Mouse (Mus musculus) urinary bladder, postnatal 36 days (tissue): ENCODE data around the gene Ifitm2.

Source experiments
- DNase-seq, 2 experiments: peaks; one replicate each; pipeline ENCODE4 v3.0.0; 2022; ENCODE audit warnings: low spot score in 2 of 2, mixed read lengths in 1 of 2

Ifitm2 gene

DNA sequence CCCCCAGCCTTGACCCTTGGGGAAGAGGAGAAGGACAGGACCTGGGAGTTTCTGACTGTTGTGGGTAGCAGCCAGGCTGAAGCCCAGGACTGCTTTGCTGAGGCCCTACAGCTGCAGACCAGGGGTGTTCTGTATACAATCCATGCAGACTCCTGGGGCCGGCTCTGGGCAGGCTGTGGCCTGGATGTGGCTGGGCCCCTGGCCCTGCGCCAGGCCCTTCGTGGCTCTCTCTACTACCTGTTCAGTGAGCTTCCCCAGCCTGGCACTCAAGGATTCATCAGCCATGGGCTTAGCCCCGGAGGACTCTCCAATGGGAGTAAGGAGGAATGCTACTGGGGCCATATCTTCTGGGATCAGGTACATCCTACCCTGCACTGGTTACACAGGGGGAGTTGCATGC, 12.4 kb downstream of the Ifitm2 start:
- DNase-seq = no peak

DNA sequence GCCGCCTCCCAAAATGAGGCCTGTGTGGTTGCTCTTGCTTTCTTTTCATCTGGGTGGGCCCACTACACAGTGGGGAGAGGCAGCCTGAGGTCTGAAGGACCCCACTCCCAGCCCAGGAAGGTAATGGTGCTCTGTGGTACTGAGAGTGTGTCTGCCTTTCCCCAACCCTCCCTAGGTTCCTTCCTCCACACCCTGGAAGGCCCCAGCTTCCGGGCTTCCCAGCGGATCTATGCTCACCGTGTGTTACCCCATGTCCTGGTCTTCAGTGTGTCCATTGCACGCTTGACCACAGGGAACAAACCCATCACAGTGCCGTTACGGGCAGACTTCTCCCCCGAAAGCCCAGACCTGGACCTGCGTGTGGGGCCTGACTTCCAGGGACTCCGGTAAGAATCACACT, 13.0 kb downstream of the Ifitm2 start:
- no peak for DNase-seq

DNA sequence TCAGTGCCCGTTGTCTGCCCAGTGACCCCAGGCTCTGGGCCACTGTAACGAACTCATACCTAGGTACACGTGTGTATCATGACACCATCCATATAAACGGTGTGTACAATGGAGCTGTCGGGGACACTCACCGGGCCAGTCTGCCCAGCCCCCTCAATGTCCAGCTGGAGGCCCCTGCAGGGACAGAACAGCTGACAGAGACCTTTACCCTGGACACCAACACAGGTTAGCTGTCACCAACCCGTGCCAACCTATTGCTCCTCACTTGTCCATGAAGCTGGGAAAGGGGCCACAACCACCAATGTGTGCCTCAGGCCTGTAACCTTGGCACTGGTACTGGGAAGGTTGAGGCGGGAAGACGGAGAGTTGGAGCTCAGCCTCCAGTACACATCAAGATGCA, 13.4 kb downstream of the Ifitm2 start:
- no peak for DNase-seq

DNA sequence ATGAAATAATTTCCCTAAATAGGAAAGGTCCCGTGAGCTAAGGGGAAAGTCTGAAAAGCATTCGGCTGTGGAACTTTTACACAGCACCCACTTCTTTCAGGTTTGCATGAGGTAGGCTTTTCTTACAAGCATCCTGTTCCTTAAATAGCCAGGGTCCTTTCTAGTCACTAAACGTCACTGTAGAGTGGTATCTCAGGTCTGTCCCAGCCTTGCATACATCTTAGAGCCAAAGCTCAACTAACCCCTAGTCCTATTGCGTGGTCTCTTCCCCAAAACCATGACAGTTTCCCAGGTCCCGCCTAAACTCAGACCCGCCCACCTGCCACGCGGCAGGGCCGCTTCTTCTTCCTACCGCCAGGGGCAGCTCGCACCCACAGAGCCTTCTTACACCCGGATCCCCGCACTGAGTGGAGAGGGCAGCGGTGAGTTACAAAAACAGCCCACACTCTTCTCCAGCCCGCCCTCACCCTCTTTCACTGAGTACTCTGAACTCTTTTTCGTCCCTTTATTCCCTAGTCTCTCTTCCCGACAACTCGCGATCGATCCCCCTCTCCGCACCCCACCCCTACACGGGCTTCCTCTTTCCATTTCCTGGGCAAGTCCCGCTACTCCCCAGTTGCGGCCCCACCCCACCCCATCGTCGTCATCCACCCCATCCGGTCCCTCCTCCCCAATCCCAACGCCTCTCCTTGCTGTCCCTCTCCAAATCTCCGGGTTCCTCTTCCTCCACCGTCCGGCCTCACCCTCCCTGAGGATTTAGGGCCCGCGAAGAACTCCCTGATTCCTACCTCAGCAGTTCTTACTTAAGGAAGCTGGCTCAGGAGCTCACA, 14.3 kb downstream of the Ifitm2 start, which contains the start of gene Pgghg:
Pgghg (plus strand) TSS at position 170 of the 830 bp plus-strand sequence.
- DNase-seq = peak; percentile 76 to 88

DNA sequence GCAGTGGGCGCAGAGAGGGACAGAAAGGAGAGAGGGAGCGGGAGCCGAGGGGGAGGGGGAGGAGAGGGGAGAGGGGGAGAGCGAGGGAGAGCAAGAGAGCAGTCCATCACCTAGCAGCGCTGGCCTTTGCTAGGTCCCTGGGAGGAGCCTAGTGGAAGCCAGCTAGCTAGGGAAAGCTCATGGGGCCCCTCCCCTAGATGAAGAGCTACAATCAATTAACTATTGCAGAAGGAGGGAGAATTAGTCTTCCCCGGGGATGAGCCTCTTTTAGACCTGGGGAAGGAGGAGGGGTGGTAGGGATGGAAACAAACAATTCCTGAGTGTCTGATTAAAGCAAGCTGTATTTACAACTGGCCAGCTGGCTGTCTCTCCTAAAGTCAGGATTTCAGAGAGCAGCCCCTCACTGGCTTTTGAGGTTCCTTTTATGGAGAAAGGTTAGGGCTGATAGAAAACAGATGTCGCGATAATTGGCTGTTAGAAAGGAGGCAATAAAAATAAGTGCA, 16.1 kb downstream of the Ifitm2 start:
- peak in 1 of 2 experiments; percentile 48 for DNase-seq

DNA sequence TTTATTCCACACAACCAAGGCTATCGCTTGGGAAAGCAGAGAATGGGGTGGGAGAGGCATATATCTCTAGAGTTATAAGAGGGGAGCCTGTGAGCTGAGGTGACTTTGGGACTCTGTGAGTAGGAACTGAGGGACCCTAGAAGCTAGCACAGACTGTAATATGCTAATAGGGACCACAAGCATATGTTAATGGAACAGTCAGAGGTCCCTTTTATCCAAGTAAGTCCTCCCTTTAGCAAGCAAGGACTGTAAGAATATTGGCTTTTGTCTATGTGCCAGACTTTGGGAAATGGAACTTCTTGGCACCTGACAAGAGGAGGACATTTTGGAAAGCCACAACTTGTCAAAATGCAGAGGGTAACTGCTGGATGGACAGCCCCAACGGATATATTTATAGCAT, 16.9 kb downstream of the Ifitm2 start:
- no peak for DNase-seq

DNA sequence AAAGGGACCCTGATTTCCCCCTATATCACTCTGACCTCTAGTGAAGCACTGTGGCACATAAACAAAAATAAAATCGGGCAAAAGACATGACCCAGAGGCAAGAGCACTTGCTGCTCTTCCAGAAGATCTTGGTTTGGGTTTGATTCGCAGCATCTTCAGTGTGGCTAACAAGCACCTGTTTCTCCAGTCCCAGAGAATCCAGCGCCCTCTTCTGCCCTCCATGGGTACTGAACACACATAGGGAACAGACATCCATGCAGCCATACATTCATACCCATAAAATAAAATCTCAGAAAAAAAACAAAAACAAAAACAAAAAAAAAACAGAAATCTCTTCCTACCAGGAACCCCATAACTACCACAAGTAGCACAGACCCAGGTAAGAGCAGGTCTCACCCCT, 17.4 kb downstream of the Ifitm2 start:
- DNase-seq = no peak

DNA sequence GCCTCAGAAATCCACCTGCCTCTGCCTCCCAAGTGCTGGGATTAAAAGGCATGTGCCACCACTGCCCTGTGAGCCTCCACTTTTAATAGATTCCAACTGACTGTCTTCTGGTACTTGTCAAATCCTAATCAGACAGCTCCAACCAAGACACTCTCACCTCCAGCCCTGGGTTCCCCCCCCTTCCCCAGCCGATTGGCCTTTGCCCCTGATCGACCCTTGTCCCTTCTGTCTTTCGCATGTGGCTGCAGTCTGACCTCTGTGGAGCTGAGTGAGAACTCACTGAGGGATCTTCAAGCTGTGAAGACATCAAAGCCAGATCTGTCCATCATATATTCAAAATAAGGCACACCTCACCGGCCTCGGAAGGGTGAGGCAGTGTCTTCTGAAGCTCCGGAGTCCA, 28.6 kb downstream of the Ifitm2 start:
- DNase-seq = no peak

DNA sequence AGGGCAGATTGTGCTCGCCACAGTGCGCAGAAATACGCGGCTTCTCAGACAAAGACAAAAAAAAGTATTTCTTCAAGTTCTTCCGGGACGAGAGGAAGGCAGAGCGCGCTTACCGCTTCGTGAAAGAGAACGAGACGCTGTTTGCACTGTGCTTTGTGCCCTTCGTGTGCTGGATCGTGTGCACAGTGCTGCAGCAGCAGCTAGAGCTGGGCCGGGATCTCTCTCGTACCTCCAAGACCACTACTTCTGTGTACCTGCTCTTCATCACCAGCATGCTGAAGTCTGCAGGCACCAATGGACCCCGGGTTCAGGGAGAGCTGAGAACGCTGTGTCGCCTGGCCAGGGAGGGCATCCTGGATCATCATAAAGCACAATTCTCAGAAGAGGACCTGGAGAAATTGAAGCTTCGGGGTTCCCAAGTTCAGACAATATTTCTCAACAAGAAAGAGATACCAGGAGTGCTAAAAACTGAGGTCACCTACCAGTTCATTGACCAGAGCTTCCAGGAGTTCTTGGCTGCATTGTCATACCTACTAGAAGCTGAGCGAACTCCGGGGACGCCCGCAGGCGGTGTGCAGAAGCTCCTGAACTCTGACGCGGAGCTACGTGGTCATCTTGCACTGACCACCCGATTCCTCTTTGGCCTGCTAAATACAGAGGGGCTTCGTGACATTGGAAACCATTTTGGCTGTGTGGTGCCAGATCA, 32.6 kb downstream of the Ifitm2 start:
- DNase-seq = no peak

DNA sequence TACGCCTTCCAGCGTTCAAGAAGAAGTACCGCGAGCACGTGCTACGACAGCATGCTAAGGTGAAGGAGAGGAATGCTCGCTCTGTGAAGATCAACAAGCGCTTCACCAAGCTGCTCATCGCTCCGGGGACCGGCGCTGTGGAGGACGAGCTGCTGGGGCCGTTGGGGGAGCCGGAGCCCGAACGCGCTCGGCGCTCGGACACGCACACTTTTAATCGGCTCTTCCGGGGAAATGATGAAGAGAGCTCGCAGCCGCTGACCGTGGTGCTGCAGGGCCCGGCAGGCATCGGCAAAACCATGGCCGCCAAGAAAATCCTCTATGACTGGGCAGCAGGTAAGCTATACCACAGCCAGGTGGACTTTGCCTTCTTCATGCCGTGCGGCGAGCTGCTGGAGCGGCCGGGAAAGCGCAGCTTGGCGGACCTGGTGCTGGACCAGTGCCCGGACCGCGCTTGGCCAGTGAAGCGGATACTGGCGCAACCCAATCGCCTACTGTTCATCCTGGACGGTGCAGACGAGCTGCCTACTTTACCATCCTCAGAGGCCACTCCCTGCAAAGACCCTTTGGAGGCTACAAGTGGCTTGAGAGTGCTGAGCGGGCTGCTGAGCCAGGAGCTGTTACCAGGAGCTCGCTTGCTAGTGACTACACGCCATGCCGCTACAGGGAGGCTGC, 33.3 kb downstream of the Ifitm2 start:
- DNase-seq = peak in 1 of 2 experiments; percentile 49

DNA sequence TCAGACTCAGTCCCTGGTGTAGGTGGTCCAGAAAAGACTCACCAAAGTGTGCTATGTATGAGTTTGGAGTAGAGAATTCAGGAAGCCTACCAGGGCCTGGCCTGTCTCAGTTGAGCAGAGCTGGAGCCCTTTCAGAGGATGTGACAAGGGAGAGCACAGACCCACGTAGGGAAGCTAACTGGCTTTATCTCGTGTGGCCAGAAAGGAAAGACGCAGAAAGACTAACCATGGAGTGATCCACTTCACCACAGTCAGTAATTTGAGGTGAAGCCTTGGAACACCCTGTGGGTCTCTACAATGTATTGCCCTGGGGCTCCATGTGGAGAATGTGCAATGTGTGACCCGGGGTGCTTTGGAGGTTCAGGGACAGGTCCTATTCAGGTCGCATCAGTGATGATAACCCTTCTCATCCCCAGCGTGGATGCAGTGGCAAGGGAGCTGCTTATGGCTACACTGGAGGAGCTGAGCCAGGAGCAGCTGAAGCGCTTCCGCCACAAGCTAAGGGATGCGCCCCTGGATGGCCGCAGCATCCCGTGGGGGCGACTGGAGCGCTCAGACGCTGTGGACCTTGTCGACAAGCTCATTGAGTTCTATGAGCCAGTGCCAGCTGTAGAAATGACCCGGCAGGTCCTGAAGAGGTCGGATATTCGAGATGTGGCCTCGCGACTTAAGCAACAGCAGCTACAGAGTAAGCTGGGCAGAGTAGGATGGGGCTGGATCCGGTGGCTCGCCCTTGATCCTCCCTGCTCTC, 34.4 kb downstream of the Ifitm2 start:
- no peak for DNase-seq

DNA sequence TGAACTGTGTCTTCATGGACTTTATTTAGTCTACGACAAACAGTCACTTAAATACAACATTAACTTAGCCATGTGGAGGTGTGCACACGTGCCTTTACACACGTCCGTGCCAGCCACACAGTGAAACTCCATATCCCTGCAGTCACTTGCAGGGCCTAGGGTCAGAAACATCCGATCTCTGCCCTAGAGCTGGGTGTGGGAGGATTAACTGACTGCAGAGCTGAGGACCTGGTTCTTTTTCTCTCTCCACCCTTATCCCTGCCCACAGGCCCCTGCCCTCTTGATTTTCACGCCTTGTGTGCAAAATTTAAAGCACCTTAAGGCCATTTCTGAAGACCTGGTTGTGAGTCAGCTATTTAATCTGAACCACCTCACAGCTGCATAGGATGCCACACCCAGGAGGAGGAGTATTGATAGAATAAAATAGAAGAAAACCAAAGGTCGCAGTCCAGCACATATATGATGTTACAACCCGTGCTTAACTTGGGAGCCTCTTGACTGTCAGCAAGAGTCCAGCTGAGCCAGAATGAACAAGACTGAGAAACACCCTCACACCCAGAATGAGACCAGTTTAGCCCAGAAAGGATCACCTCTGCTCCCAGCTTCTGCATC, 35.3 kb downstream of the Ifitm2 start, which contains the start of gene Nlrp6:
Nlrp6 (plus strand) TSS at position 485 of the 612 bp plus-strand sequence.
- DNase-seq = no peak

DNA sequence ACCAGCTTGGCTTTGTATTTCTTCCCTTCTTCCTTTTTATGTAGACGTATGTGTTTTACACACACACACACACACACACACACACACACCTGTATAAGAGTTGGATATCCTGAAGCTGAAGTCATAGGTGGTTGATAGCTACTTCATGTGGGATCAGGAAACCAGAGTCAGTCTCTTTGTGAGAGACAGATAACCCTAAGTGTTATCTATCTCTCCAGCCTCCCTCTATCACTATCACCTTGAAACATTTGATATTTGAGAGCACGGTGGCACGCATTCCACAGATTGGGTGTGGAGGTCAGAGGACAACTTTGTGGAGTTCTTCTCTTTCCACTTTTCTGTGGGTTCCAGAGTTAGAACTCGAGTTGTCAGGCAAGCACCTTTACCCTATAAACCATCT, 35.9 kb downstream of the Ifitm2 start:
- DNase-seq = no peak

DNA sequence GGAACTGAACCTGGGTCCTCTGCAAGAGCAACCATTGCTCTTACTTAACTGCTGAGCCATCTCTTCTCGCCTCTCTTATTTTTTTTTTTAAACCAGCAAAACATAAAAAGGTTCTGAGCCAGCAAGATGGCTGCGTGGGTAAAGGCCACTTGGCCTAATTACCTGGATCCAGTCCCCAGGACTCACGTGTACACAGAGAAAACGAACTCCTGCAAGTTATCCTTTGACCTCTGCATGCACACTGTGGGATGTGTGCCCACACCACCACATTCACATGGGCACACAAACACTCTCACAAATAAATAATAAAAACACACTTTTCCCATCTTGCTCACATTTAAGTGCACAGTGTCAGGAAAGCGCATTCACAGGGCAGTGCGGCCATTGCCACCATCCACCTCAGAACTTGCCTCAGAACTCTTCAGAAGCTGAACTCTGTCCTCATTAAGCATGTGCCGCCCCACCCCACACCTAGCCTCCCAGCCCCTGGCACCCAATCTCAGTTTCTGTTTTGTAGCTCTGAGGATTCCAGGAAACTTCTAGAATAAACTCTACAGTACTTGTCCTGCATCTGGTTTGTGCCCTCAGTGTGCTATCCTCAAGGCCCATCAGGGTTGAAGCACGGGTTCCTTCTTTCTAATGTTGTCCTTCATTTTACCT, 41.6 kb downstream of the Ifitm2 start:
- no peak for DNase-seq

DNA sequence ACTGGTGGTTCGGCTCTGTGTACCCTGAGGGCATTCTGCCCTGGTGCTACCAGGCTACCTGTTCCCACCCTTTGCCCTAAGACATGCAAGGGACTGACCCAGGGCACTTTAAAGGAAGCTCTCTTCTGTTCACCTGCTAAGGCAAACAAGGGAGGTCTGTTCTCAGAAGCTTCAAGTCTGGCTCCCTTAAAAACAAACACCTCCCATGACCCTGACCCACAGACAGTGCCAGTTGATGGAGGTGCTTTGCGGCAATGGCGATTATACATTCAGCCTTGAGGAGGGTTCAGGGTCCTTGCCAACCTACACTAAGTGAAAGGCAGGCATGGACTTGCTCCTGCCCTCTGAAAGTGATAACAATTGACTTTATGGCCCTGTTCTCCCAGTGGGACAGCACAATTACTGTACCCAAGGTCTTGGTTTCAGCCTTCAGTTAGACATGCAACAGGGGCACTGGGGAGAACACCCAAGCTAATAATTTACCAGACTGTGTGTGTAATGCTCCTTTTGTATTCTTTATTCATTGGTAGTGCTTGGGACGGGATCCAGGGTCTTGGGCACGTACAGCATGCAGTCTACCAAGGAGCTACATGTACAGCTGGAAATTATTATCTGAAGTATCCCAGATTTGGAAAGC, 42.8 kb downstream of the Ifitm2 start:
- DNase-seq = no peak

DNA sequence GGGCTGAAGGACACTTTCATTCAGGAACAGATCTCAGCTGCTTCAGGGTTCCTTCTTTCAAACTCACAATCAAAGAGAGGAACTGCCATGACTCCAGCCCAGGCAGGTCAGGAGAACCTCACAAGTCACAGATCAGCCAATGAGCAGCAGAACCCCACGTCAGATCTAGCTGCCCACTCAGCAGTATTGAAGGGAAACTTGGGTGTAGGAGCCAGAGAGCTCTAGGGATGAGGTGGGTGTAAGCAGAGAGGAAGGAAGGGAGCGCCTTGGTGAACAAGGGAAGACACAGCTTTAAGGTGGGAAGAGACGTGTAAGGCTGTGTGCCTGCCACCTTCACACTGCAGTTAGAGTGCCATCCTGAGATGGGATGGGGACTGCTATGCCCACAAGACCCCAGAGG, 43.5 kb downstream of the Ifitm2 start:
- DNase-seq = no peak

DNA sequence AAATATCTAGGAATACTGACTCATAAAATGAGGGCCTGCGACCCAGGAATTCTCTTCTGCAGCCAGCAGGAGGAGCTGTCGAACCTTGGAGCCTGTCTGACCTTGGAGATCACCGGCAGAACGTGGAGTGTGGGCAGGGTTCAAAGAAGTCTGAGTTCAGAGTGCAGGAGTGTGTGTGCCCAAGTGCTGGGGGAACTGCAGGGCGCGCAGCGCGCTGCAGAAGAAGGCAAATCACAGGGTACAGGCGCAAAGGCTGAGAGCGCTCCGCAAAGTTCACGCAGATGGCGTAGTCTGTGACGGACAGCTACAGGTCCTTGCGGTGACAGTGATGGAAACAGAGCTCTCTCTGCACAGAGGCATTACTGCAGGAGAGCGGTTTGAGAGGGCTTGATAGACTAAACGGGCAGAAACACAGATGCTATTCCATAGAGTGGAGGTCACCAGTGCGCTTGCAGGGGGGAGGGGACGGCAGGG, 47.1 kb downstream of the Ifitm2 start:
- peak; percentile 69 to 79 for DNase-seq

DNA sequence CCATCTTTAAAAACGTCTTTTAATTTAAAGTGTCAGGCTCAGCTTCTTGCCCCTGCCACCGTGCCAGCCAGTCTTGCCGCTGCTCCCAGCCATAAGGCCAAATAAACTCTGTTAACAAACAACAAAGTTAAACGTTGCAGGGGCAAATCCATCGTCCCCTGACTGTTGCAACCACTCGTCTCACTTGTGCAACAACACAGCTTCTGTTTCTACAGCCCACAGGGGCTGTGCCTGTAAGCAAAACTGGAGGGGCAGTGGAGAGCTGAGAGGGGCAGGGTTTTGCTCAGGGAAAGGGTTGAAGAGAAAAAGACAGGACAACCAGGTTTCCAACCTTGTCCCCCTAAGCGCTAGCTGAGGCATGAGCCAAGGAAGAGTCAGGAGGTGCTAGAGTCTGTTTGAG, 47.6 kb downstream of the Ifitm2 start:
- DNase-seq = no peak

DNA sequence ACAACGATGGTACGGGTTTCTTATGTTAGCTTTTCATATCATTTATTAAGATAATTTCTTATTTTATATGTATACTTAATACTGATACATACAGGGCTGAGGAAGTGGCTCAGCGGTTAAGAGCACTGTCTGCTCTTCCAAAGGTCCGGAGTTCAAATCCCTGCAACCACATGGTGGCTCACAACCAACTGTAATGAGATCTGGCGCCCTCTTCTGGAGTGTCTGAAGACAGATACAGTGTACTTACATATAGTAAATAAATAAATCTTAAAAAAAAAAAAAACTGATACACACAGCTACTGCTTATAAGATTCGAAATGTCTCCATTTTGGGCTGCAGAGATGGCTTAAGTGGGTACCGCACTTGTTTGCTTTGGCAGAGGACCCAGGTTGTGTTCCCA, 48.1 kb downstream of the Ifitm2 start:
- DNase-seq = no peak

DNA sequence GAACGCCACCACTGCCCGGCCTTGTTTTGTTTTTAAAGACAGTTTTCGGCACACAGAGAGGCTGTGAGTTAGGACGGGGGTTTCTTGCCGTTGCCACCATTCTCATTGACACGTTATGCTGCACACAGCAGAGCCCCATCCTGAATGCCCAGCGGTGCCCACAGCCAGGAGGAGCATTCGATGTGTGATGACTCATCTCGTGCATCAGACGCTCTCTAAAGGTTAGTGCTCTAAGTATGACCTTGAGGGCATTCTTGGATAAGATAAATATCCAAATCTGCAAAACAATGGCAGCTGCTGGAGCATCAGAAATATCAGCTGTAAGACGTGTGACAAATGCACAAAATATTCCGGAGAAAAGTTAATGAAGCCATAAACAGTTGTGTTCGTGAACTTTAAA, 48.7 kb downstream of the Ifitm2 start:
- no peak for DNase-seq
